Mouse (Mus musculus) thymus, adult 2 months (tissue): ENCODE data around the gene Hist1h4a.

Experiments used
- CTCF ChIP-seq: fragments of 200-500 bp; IDR thresholded peaks from 2 replicates; pipeline ENCODE4 v1.5.1; 2012; ENCODE audit warnings: mild to moderate bottlenecking, control low read depth, low read length, moderate library complexity, borderline replicate concordance; ENCODE audit not compliant: control insufficient read depth, poor library complexity, insufficient read depth; ENCODE audit errors: extremely low read depth
- POLR2A ChIP-seq: fragments of 200-500 bp; IDR thresholded peaks from 2 replicates; pipeline ENCODE4 v1.6.1; 2012; ENCODE audit warnings: mild to moderate bottlenecking, low read length, control low read depth, moderate library complexity; ENCODE audit not compliant: control insufficient read depth, poor library complexity, insufficient read depth; ENCODE audit errors: extremely low read depth

- TF ChIP-seq POLR2A (no peak), CTCF (no peak)
Measured at GRCm38 (mm10) chr13:23742007-23742406, 19.0 kb downstream of the Hist1h4a start.
